Mouse (Mus musculus): ENCODE results near the gene 4930507D05Rik.
"Not testable (repeated sequence)": the region's sequence is repeated elsewhere in the genome, so short reads cannot be mapped to it uniquely, and the experiment has no call there.

Gene 4930507D05Rik

GRCm38 (mm10) chr10:62476980-62477379 is 27.7 kb downstream of the 4930507D05Rik start:
- DNase-seq (ENCODE audit: low read depth, low spot score), result no peak

- no peak for DNase-seq (ENCODE audit: low read depth, low spot score)
Observed at GRCm38 (mm10) chr10:62481108-62481852, 32.0 kb downstream of the 4930507D05Rik start.

GRCm38 (mm10) chr10:62485878-62486582 is 36.7 kb downstream of the 4930507D05Rik start:
- DNase-seq (ENCODE audit: low read depth, low spot score), result no peak

DNA sequence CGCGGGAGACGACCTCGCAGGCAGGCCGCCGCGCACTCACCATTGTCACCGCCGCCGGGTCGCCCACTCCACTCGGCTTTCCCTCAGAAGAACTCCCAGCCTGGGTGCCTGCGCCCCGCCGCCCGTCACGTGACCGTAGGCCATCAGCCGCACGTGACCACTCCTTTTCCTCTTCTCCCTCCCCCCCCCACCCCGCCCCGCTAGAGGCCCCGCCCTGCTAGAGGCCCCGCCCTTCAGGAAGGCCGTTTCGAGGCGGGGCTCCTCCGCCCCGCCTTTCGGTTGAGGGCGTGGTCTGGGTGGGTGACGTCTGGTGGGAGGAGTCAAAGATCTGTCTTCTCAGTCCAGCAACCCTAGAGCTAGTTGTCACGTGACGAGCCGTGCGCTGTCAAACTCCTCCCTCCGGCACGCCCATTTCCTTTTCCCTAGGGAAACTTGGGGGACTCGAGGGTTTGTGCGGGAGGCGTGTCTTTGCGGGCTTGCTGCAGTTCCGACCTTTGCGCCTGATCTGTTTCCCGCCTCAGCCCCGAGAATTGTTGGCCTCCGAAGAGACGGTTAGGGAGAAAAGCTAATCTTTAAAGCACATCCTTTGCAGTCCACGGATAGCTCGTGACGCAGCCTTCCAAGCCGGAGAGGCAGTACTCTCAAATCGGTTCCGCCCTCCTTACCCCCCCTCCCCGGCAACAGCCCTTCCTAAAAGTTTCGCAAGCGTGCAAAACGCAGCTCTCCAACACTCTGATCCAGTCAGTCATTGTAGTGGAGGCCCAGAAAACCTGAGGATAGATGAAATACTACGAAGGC is 37.5 kb downstream of the 4930507D05Rik start, which contains the start of gene Vps26a:
Gene Vps26a, minus strand, starts transcription at position 188 of the 798 bp plus-strand sequence.
- peak; percentile 95 for DNase-seq (ENCODE audit: low read depth, low spot score)

GRCm38 (mm10) chr10:62488266-62488665 is 39.0 kb downstream of the 4930507D05Rik start:
- DNase-seq (ENCODE audit: low read depth, low spot score), result no peak

DNA sequence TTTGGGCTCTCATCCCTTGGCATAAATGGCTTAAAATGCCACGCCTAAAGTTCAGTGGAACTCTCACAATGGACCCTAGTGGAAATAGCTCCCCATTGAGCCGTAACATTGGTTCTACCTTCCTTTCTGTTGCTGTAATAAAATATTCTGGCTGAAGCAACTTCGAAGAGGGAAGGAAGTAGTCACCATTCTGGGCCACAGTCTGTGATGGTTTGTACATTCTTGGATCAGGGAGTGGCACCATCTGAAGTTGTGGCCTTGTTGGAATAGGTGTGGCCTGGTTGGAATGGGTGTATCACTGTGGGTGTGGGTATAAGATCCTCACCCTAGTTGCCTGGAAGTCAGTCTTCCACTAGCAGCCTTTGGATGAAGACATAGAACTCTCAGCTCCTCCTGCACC is 42.4 kb downstream of the 4930507D05Rik start:
- not testable (repeated sequence) for DNase-seq (ENCODE audit: low read depth, low spot score)

- no peak for DNase-seq (ENCODE audit: low read depth, low spot score)
Observed at GRCm38 (mm10) chr10:62500088-62500915, 51.0 kb downstream of the 4930507D05Rik start.
